Mouse (Mus musculus): ENCODE data around the gene Asb3.
A peak's percentile ranks its signal among the peaks of the same experiment; 100 is the strongest.
"Not testable (repeated sequence)": the region's sequence is repeated elsewhere in the genome, so short reads cannot be mapped to it uniquely, and the experiment has no call there.

Asb3 gene

DNA sequence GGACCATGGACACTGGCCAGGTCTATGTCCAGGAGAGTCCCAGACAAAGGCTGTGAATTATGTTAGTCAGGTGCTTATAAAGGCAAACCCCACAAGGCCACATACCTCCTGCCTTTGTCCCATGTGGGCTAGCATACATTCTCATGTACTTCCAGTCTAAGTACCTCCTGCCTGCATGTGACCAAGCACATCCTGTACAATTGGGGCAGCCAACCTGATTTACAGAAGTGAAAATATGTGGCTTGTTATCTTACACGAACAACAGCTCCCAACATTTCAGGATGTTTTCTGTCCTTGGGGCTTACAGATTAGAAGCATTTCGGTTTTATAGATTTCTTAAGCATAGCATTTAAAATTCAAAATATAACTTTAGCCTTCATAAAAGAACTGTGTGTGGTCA lies 114.8 kb downstream of the Asb3 start:
- DNase-seq (ENCODE audit: low spot score in 2 of 2): no peak

DNA sequence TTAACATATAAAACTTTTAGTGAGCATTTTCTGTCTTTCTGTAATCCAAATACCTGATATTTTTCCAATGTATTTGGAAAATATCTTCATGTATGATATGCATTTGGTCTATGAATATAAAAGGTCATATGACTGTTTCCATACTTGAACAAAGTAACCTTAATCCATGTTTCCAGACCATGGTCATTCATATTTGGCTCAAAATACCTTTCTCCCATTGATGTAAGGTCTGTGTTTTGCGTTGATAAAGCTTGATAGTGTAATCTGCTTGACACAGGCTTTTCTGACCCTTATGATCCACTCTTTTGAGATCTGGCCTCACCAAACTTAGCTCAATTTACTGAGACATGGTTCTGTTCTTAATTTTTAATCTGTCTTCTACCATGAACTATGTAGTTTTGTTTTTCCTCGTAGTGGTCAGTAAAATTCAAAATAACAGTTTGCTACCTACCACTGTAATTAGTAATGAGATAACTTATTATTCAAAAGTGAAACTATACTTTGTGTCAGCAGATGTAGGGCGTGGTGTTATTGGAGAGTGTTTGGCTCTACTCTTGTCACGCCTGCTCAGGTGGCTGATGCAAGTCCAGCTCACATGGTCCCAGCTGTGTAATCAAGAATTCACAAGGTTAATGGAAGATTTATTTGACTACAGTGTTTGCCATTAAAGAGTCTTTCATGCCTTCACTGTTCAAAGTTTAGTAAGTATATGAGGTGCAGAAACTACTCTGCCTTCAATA lies 116.1 kb downstream of the Asb3 start:
- peak in 1 of 2 experiments; percentile 42 for DNase-seq (ENCODE audit: low spot score in 2 of 2)

DNA sequence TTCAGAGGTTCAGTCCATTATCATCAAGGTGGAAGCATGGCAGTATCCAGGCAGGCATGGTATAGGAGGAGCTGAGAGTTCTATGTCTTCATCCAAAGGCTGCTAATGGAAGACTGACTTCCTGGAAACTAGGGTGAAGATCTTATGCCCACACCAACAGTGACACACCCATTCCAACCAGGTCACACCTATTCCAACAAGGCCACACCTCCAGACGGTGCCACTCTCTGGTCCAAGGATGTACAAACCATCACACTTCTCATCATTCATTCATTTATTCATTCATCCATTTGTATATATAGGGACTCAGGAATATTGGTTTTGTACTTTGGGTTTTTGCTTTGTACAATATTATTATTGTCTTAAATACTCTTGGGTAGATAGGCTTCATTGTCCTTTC lies 124.5 kb downstream of the Asb3 start:
- DNase-seq (ENCODE audit: low spot score in 2 of 2): not testable (repeated sequence)

DNA sequence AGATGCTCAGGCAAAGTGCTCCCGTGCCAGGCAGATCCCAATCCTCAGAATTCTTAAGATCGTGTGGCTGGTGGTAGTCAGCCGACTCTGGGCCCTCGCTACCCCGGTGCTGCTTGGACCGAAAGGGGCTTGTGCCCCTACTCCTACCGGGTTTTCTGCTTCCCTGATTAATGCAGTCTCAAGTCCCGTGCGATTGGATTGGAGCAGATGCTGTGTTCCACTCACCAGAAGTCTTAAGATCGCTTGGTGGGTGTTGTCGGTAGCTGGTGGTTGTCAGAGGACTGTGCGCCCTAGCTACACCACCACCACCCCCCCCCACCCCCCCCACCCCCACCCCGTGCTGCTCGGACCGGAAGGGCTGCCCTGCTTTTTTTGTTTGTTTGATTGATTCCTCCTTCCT lies 132.2 kb downstream of the Asb3 start:
- DNase-seq (ENCODE audit: low spot score in 2 of 2): not testable (repeated sequence)

DNA sequence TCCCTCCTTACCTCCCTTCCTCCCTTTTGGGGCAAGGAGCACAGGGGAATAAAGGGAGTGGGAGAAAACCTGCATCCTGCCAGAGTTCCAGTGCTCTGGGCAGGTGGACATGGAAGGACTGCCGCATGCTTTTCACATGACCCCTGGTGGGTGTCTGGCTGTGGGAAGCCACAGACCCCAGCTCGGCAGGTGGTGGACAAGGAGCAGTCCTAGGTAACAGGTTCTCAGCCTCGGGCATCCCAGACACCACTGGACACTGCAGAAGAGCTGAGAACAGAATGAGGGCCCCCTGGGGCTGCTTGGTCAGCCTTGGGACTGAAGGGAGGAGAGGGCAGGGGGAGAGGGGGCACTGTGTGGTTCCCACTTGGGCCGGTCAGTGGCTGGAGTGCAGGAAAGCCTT lies 149.7 kb downstream of the Asb3 start:
- no peak for DNase-seq (ENCODE audit: low spot score in 2 of 2)

DNA sequence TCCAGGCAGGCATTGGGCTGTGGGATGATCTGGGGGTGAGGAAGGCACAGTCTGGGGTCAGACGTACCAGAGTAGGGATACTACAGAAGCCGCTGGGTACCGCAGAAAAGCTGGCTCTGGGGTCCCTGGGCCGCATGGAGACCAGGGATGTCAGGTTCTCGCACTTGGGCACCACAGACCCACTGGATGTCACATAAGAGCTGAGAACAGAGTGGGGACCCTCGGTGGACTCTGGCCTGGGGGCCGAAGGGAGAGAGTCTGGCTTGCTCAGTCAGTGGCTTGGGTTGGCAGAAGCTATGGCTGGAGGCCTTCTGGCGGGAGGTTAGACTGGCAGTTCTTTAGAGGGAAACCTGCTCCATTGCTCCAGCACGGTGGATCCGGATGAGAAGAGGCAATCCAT lies 204.8 kb downstream of the Asb3 start:
- DNase-seq (ENCODE audit: low spot score in 2 of 2): peak in 1 of 2 experiments; percentile 56

DNA sequence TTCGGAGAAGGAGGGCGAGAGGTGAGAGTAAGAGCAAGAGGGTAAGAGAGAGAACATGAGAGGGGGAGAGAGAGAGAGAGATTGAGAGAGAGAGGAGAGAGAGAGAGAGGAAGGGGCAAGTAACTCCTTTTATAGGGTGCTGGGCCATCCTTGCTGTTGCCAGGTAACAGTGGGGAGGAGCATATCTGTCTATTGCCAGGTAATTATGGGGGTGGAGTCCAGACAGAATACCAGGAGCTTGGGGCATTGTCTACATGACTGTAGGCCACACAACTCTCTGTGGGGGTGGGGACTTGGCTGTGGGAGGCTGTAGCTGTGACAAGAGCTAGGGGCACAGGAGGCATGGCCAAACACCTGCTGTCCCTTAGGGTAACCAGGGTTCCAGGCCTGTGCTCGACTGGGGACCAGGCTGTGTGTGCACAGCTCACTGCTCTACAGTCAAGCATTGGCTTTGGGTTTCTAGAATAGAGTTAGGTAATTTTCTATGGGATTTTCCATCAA lies 205.3 kb downstream of the Asb3 start:
- DNase-seq (ENCODE audit: low spot score in 2 of 2): no peak

DNA sequence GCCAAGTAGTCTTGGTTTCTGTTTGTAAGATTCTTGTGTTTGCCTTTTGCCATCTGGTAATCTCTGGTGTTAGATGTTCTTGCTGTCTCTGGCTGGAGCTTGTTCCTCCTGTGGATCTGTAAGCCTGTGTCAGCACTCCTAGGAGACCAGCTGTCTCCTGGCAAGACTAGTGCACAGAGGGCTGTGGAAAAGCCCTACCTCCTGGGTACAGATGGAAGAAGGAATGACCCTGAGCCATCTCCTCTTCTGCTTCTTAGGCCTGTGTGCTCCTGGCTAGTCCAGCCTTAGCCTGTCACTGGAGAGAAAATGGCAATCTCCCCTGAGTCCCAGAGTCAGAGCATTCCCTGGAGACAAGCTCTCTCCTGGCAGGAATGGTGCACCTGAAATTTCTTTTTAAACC lies 214.3 kb downstream of the Asb3 start:
- not testable (repeated sequence) for DNase-seq (ENCODE audit: low spot score in 2 of 2)

DNA sequence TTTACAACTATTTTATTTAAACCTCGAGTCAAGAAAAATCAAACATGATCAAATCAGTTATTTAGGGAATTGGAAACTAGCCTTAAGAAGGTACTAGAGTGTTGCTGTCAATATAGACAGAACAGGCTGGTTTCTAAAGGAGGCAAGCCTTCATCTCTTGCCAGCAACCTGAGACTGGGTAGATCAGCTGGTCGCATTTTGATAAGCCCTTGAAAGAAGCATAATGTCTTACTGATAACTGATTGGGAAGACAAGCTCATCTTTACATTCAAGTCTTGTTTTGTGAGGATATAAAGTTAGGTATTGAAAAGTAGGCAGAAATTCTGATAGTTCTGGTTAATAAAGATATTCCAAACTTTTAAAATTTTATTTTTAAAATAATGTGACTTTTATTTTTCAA lies 217.0 kb downstream of the Asb3 start:
- DNase-seq (ENCODE audit: low spot score in 2 of 2): no peak

DNA sequence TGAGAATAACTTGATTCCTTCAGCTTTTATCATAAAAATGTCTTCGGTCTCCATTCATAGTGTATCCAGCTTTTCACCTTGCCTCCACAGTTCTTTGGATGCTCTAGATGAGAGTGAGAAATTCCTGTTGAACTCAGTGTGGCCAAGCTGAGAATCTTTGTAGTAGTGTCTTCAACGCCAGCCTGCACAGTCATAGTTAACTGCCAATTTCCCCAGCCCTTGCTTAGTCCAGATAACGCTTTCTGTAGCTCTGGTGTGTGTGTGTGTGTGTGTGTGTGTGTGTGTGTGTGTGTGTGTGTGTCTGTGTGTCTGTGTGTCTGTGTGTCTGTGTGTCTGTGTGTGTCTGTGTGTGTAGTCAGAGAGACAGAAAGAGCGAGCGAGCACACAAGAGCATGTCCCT lies 220.1 kb downstream of the Asb3 start:
- DNase-seq (ENCODE audit: low spot score in 2 of 2): no peak

DNA sequence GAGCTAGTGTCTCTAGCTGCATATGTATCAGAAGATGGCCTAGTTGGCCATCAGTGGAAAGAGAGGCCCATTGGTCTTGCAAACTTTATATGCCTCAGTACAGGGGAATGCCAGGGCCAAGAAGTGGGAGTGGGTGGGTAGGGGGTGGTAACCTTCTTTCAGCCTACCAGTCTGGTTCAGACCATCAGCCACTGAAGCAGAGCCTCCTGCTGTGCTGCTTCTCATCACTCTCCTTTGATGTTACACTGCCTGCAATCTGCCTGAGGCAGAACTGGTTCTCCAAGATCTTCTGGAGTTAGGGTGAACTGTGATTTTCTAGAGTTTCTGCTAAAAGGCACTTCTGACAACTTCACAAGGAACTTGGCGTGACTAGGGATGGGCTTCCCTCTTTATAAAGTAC lies 241.7 kb downstream of the Asb3 start:
- DNase-seq (ENCODE audit: low spot score in 2 of 2): not testable (repeated sequence)

DNA sequence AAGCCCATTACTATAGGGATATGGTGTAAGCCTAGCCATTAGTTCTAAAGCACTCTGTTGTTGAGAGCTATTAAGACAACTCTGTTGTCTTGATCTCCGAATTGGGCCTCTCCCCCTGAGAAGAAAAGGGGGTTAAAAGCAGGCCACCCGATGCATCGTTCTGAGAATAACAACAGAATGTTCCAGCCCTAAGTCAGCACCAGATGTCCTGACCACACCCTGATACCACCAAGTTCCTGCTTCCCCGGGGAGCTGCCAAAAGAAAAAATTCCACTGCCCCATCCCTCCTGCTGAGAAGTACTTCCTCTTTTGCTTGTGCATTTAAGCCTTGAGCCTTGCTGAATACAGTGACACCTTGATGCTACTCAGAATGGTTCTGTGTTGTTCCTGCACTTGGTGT lies 248.5 kb downstream of the Asb3 start:
- DNase-seq (ENCODE audit: low spot score in 2 of 2): not testable (repeated sequence)

DNA sequence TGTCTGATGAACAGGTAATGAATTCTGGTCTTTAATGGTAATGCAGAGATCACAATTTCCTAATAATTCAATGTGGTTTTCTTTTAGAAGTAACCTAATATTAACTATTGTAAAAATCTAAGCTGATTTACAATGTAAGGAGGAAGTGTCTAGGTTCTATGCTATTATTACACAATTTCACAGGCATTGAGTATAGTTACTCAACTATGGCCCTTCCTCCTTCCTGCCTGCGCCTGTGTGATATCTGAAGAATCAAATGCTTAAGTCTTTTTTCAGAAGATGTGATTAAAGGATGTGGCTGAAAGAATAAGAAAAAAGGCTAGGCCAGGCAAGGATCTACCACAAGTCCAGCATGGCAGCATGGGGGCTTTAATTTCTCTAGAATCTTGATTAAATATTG lies 249.6 kb downstream of the Asb3 start:
- not testable (repeated sequence) for DNase-seq (ENCODE audit: low spot score in 2 of 2)

DNA sequence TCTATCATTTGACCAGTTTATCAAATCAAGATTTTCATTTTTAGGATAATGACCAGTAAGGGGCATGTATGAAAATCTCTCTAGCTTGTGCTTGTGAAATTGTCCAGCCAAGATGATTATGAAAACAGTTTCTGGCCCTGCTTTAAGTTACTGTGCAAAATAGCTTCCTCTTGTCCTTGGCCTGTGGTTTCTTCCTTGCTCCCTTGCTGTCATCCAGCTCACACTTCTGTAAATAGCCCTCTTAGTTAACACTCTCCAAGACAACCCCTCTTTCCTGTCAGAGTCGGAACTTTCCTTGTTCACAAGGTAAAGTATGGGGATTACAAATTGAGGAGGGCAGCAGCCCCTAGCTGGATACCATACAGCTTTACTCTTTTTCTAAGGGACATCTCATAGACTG lies 253.2 kb downstream of the Asb3 start:
- not testable (repeated sequence) for DNase-seq (ENCODE audit: low spot score in 2 of 2)
